In the genomic region with DNA sequence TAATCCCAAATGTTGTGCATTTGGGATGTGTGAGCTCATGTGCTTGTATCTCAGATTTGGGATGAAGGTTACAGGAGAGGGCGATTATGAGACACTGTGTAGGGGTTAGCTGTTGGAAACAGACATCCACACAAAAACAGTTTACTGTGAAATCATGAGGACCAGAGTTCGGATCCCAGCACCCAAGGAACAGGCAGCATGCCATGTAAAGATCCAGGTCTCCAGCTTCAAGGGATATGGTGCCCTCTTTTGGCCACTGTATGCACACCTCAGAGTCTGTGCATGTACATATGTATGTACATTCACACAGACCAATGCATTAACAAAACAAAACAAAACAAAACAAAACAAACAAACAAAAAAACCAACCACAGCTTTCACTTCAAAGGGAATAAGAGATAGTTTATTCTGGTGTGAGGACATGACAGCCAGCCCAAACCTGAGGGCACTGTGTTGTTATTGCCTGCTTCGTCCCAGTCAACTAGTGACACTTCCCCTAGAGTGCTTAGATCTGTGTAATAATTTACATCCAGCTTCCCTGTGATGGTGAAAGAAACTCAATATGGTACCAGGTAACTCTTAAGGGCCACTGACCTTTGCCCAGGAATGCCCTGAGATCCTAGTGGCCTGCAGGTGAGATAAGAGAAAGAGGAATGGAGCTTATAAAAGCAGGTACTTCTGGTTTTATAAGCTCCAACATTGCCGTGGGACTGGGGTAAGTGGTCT, we compare ENCODE assay signal across 15 mouse cellular contexts. TPM values are rescaled to one million over a fixed set of nuclear protein-coding genes. Genes with fewer than 3 reads are reported as not detected.
DNase-seq lines count a peak whose midpoint lies in the region; ATAC-seq and TF ChIP-seq lines count a peak whose summit lies in the region.
"Had no signal": no experiment of that assay in that cellular context is flagged by ENCODE, and none has a peak within 500 bp of the region (broad histone marks: within the 10 kb centered on the region; RNA-seq: fewer than 3 reads in every experiment).

No protein-coding gene starts in this region.

- H3K27me3 ChIP-seq in kidney, postnatal 0 days (ENCODE audit: insufficient read depth, low read length), result no peaks in the 10 kb centered on the region
- H3K27me3 ChIP-seq in kidney, embryonic 16.5 days (ENCODE audit: insufficient read depth, low read length), result peaks cover 6% of the 10 kb centered on the region; the same call in 1 of the 2 replicates
- H3K27me3 ChIP-seq in spleen, adult 2 months (ENCODE audit: control insufficient read depth, insufficient read depth, low read length), result no peaks in the 10 kb centered on the region
- H3K27me3 ChIP-seq in stomach, postnatal 0 days (ENCODE audit: control insufficient read depth, insufficient read depth, low read length), result no peaks in the 10 kb centered on the region

- no peak for TF ChIP-seq EP300 in stomach, postnatal 0 days (optimal IDR thresholded peaks at IDR 0.05)

- 86% methylated on average over 4 of the region's 4 CpGs for WGBS in kidney, postnatal 0 days
- 82% methylated on average over 4 of the region's 4 CpGs for WGBS in kidney, embryonic 16.5 days
- 88% methylated on average over 4 of the region's 4 CpGs for WGBS in spleen, adult 2 months
- WGBS in stomach, postnatal 0 days, result 81% methylated on average over 4 of the region's 4 CpGs

- no peak overlapping the region for H3K27ac ChIP-seq in kidney, postnatal 0 days
- no peak overlapping the region for H3K27ac ChIP-seq in kidney, embryonic 16.5 days (ENCODE audit: low read length)
- H3K27ac ChIP-seq in spleen, adult 2 months (ENCODE audit: insufficient read depth, low read length), result no peak overlapping the region
- no peak overlapping the region for H3K27ac ChIP-seq in stomach, postnatal 0 days (replicated peaks)
- H3K27ac ChIP-seq: forebrain, embryonic 12.5 days; limb, embryonic 12.5 days had no signal

- H3K4me3 ChIP-seq in kidney, postnatal 0 days (replicated peaks; ENCODE audit: low read depth, low read length), result no peak overlapping the region
- H3K4me3 ChIP-seq in kidney, embryonic 16.5 days (ENCODE audit: low read length), result no peak overlapping the region
- H3K4me3 ChIP-seq in spleen, adult 2 months (ENCODE audit: extremely low read depth, insufficient read depth, insufficient read length), result no peak overlapping the region
- H3K4me3 ChIP-seq in stomach, postnatal 0 days (ENCODE audit: low read depth, low read length), result no peak overlapping the region
- H3K4me3 ChIP-seq: limb, embryonic 12.5 days had no signal

- TF ChIP-seq CTCF in kidney, postnatal 0 days (IDR thresholded peaks at IDR 0.05; ENCODE audit: low read depth), result peak; percentile 37; the same call in 1 of the 2 replicates
- TF ChIP-seq CTCF in spleen, adult 2 months (IDR thresholded peaks at IDR 0.05; ENCODE audit: extremely low read depth, insufficient read depth, insufficient read length, insufficient replicate concordance), result peak; percentile 19; the same call in 1 of the 2 replicates
- peak; percentile 63 for TF ChIP-seq CTCF in stomach, postnatal 0 days (IDR thresholded peaks at IDR 0.05; ENCODE audit: low read depth)

- no peak for ATAC-seq in CD4-positive, CD25-positive, alpha-beta regulatory T cell, adult 4 months
- no peak for ATAC-seq in kidney, postnatal 0 days (replicated peaks; ENCODE audit: low FRiP score, low read depth)
- no peak for ATAC-seq in kidney, embryonic 16.5 days (ENCODE audit: low FRiP score, low TSS enrichment)
- ATAC-seq in stomach, postnatal 0 days (ENCODE audit: low FRiP score, low TSS enrichment), result no peak
- ATAC-seq: intestine, embryonic 16.5 days had no signal

- no peaks in the 10 kb centered on the region for H3K36me3 ChIP-seq in kidney, postnatal 0 days (ENCODE audit: insufficient read depth, low read length)
- no peaks in the 10 kb centered on the region for H3K36me3 ChIP-seq in kidney, embryonic 16.5 days (ENCODE audit: insufficient read depth, low read length)
- H3K36me3 ChIP-seq in spleen, adult 2 months (ENCODE audit: control insufficient read depth, insufficient read depth, low read length), result peaks cover 3% of the 10 kb centered on the region
- H3K36me3 ChIP-seq in stomach, postnatal 0 days (ENCODE audit: control insufficient read depth, insufficient read depth, low read length), result no peaks in the 10 kb centered on the region
- H3K36me3 ChIP-seq: forebrain, embryonic 12.5 days; limb, embryonic 12.5 days had no signal

- no peak overlapping the region for H3K9ac ChIP-seq in kidney, postnatal 0 days (ENCODE audit: low read depth, low read length)
- H3K9ac ChIP-seq in kidney, embryonic 16.5 days (replicated peaks; ENCODE audit: low read length), result no peak overlapping the region
- H3K9ac ChIP-seq in stomach, postnatal 0 days (ENCODE audit: low read length), result no peak overlapping the region
- H3K9ac ChIP-seq: forebrain, embryonic 12.5 days; limb, embryonic 12.5 days had no signal

- H3K9me3 ChIP-seq in kidney, postnatal 0 days (replicated peaks; ENCODE audit: low read length), result no peaks in the 10 kb centered on the region
- H3K9me3 ChIP-seq in kidney, embryonic 16.5 days (ENCODE audit: low read length), result peaks cover 5% of the 10 kb centered on the region; the same call in 1 of the 2 replicates
- no peaks in the 10 kb centered on the region for H3K9me3 ChIP-seq in stomach, postnatal 0 days (ENCODE audit: control insufficient read depth, low read length)
- H3K9me3 ChIP-seq: forebrain, embryonic 12.5 days had no signal

- peak; percentile 47 for DNase-seq in CD4-positive, CD25-positive, alpha-beta regulatory T cell, adult 2 months (ENCODE audit: low read depth, low spot score)
- no peak for DNase-seq in kidney, postnatal 0 days (ENCODE audit: low spot score)
- DNase-seq in spleen, adult 2 months (ENCODE audit: low read depth in 1 of 2, low spot score in 2 of 2), result no peak
- no peak for DNase-seq in spleen, postnatal 4 days (ENCODE audit: low spot score in 2 of 2)
- DNase-seq in stomach, postnatal 0 days (ENCODE audit: low spot score), result no peak
- DNase-seq in adipocyte (ENCODE audit: low spot score), result no peak
- DNase-seq: cerebellum, adult 9-10 months; gastrocnemius, postnatal 36 days; retina, postnatal 1 day had no signal

- H3K4me1 ChIP-seq in kidney, postnatal 0 days (replicated peaks; ENCODE audit: insufficient read depth, low read length), result no peaks in the 10 kb centered on the region
- H3K4me1 ChIP-seq in kidney, embryonic 16.5 days (ENCODE audit: insufficient read depth, low read length), result peaks cover 20% of the 10 kb centered on the region
- H3K4me1 ChIP-seq in spleen, adult 2 months (ENCODE audit: control insufficient read depth, insufficient read depth, insufficient read length), result peaks cover 12% of the 10 kb centered on the region; the same call in 1 of the 2 replicates
- no peaks in the 10 kb centered on the region for H3K4me1 ChIP-seq in stomach, postnatal 0 days (replicated peaks; ENCODE audit: control insufficient read depth, insufficient read depth)

- no peak for TF ChIP-seq POLR2A in spleen, adult 2 months (IDR thresholded peaks at IDR 0.05; ENCODE audit: low read depth, low read length)

- H3K4me2 ChIP-seq in kidney, postnatal 0 days (ENCODE audit: low read length), result no peak overlapping the region
- H3K4me2 ChIP-seq in kidney, embryonic 16.5 days (replicated peaks; ENCODE audit: low read depth, low read length), result no peak overlapping the region
- no peak overlapping the region for H3K4me2 ChIP-seq in stomach, postnatal 0 days (replicated peaks; ENCODE audit: low read depth)
- H3K4me2 ChIP-seq: forebrain, embryonic 12.5 days had no signal

RNA-seq across cellular contexts. Expression of gene Irgm1, which starts 20.1 kb away (rescaled TPM):
- 100 to 1,000 TPM; 189 to 229 TPM for polyA plus RNA-seq in CD4-positive, CD25-positive, alpha-beta regulatory T cell, adult 4 months (2017; shearing (Covaris generic))
- 32.0 and 33.2 TPM in 2 replicates for polyA plus RNA-seq in kidney, postnatal 0 days (2015; fragmentation: Nextera tagmentation; extraction: Ambion mirVana)
- 17.0 and 18.3 TPM in 2 replicates for polyA plus RNA-seq in kidney, embryonic 16.5 days (2015; fragmentation: Nextera tagmentation; extraction: Ambion mirVana)
- polyA plus RNA-seq in spleen, adult 2 months (2012; rRNA removed), result 10.6 and 13.0 TPM in 2 replicates
- 12.8 and 14.4 TPM in 2 replicates for polyA plus RNA-seq in stomach, postnatal 0 days (2015; fragmentation: Nextera tagmentation; extraction: Ambion mirVana)

RNA-seq across cellular contexts. Expression of gene Gm12184, which starts 25.0 kb away (rescaled TPM):
- polyA plus RNA-seq in CD4-positive, CD25-positive, alpha-beta regulatory T cell, adult 4 months (2017; shearing (Covaris generic)), result 1 to 10 TPM in 1 of 2 experiments, under 1 TPM in 1; 0.92 to 4.1 TPM
- polyA plus RNA-seq in kidney, postnatal 0 days (2015; fragmentation: Nextera tagmentation; extraction: Ambion mirVana), result 4.4 and 10.3 TPM in 2 replicates
- 0.86 and 1.2 TPM in 2 replicates for polyA plus RNA-seq in kidney, embryonic 16.5 days (2015; fragmentation: Nextera tagmentation; extraction: Ambion mirVana)
- polyA plus RNA-seq in spleen, adult 2 months (2012; rRNA removed), result 3.9 and 6.1 TPM in 2 replicates
- polyA plus RNA-seq in stomach, postnatal 0 days (2015; fragmentation: Nextera tagmentation; extraction: Ambion mirVana), result 5.0 and 7.3 TPM in 2 replicates

RNA-seq across cellular contexts. Expression of gene Trim7, which starts 25.5 kb away (rescaled TPM):
- 1 to 10 TPM in 1 of 2 experiments, under 1 TPM in 1; 0.77 to 2.1 TPM for polyA plus RNA-seq in CD4-positive, CD25-positive, alpha-beta regulatory T cell, adult 4 months (2017; shearing (Covaris generic))
- 10.2 and 10.5 TPM in 2 replicates for polyA plus RNA-seq in kidney, postnatal 0 days (2015; fragmentation: Nextera tagmentation; extraction: Ambion mirVana)
- polyA plus RNA-seq in kidney, embryonic 16.5 days (2015; fragmentation: Nextera tagmentation; extraction: Ambion mirVana), result 4.4 and 4.8 TPM in 2 replicates
- polyA plus RNA-seq in spleen, adult 2 months (2012; rRNA removed), result 53.6 and 63.6 TPM in 2 replicates
- polyA plus RNA-seq in stomach, postnatal 0 days (2015; fragmentation: Nextera tagmentation; extraction: Ambion mirVana), result 3.0 and 3.4 TPM in 2 replicates

RNA-seq across cellular contexts. Expression of gene Trim41, which starts 34.3 kb away (rescaled TPM):
- 1 to 10 TPM; 2.0 to 3.7 TPM for polyA plus RNA-seq in CD4-positive, CD25-positive, alpha-beta regulatory T cell, adult 4 months (2017; shearing (Covaris generic))
- polyA plus RNA-seq in kidney, postnatal 0 days (2015; fragmentation: Nextera tagmentation; extraction: Ambion mirVana), result 5.2 and 5.3 TPM in 2 replicates
- polyA plus RNA-seq in kidney, embryonic 16.5 days (2015; fragmentation: Nextera tagmentation; extraction: Ambion mirVana), result 7.1 and 7.2 TPM in 2 replicates
- polyA plus RNA-seq in spleen, adult 2 months (2012; rRNA removed), result 24.4 and 24.7 TPM in 2 replicates
- 3.6 and 4.0 TPM in 2 replicates for polyA plus RNA-seq in stomach, postnatal 0 days (2015; fragmentation: Nextera tagmentation; extraction: Ambion mirVana)

RNA-seq across cellular contexts. Expression of gene Gm5431, which starts 50.6 kb away (rescaled TPM):
- polyA plus RNA-seq in CD4-positive, CD25-positive, alpha-beta regulatory T cell, adult 4 months (2017; shearing (Covaris generic)), result 1 to 10 TPM in 1 of 2 experiments, under 1 TPM in 1; 0.39 to 1.1 TPM
- 0.24 and 0.43 TPM in 2 replicates for polyA plus RNA-seq in kidney, postnatal 0 days (2015; fragmentation: Nextera tagmentation; extraction: Ambion mirVana)
- 0.09 and 0.21 TPM in 2 replicates for polyA plus RNA-seq in kidney, embryonic 16.5 days (2015; fragmentation: Nextera tagmentation; extraction: Ambion mirVana)
- polyA plus RNA-seq in spleen, adult 2 months (2012; rRNA removed), result 0.36 and 0.37 TPM in 2 replicates
- 0.22 and 0.33 TPM in 2 replicates for polyA plus RNA-seq in stomach, postnatal 0 days (2015; fragmentation: Nextera tagmentation; extraction: Ambion mirVana)
- polyA plus RNA-seq: neural tube, embryonic 11.5 days had no signal
